Mouse (Mus musculus): Measurements from ENCODE around the gene Syne1.

The Syne1 gene

DNA sequence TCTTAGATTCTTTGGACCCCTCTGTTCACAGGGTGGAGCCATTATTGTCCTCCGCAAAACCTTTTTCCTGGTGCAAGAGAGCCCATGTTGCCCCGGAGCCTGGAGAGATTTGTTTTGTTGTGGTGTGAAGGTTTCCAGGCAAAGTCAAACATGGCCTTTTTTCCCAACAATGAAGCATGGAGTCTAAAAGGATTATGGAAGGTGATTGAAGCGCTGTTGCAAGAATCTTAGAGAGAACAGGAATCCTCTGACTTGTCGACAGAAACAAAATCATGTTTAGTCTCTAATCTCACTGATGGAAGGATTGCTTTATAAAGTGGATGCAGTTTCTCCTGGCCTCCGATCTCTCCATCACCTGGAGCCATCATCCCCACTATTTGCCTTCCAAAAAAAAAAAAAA, at the start of gene Syne1:
Gene Syne1, minus strand, starts transcription at position 101 of the 400 bp plus-strand sequence.
- no peak for DNase-seq (ENCODE audit: low read depth, low spot score)

DNA sequence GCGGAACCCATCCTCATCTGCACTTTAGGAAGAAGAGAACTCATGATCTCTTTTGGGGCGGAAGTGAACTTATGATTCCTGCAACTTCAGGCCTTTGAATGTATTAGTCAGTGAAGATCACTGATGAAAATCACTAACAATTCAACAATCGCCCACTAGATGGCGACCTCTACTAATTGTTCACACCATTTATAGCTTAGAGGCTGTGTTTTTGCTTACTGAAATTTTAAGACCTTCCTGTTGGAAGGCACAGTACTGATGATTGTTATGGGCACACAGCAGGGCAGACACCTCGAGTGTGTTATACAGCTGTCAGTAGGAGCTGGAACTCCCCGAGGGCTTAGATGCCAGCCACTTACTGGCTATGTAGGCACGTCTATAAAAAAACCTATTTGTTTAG, 48.8 kb upstream of the Syne1 start:
- peak; percentile 71 for DNase-seq (ENCODE audit: low read depth, low spot score)

DNA sequence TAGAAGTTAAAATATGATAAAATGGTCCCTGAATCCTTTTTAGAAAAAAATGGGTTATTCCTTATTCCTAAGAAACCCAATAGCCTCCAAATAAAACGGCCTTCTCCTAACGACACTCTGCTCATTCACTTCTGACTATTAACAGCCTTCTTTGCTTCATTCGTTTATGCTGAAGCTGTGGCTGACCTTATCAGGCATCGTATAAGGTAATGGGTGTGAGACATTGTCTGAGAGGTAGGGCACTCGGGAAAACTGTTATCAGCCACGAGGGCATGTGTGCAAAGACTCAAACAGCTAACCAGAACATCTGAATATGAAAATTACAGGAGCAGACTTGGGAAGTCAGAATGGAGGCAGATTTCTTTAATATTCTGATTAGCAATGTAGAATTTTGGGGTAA, 45.3 kb upstream of the Syne1 start:
- no peak for DNase-seq (ENCODE audit: low read depth, low spot score)

DNA sequence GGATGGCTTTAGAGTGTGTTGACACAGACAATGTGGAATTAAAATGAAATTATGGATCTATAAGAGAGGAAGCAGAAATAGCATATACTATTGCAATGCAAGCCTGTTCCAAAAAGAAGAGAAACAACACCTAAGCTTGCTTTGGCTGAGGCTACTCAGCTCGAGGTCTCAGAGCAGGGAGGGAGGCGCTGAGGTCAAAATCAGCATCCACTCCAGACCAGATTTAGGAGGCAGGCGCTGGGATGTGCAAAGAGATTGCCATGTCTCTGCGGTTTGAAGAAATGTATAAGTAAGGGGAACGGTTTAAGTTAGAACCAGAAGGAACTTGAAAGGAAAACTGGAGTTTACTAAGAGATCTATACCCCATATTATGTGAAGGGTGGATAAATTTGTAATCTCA, 43.2 kb upstream of the Syne1 start:
- no peak for DNase-seq (ENCODE audit: low read depth, low spot score)

DNA sequence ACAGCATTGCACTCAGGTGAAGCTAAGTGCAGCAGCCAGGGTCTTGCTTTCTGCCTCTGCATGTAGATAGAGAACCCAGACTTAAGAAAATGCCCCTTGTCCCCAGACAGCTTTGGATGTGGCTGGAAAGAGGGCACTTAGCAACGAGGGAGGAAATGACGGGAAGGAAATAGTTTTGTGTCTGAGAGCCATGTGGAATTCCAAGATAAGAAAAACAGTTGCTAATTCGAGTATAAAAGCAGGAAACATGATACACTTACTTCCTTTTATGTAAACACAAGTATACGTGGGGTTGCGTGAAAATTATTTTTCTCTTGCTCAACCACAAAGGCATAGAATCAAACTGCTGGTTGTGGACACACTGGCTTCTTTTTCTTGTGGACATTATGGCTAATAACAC, 42.2 kb upstream of the Syne1 start, which contains the start of gene Myct1:
Gene Myct1, plus strand, starts transcription at position 312 of the 400 bp plus-strand sequence.
- no peak for DNase-seq (ENCODE audit: low read depth, low spot score)

DNA sequence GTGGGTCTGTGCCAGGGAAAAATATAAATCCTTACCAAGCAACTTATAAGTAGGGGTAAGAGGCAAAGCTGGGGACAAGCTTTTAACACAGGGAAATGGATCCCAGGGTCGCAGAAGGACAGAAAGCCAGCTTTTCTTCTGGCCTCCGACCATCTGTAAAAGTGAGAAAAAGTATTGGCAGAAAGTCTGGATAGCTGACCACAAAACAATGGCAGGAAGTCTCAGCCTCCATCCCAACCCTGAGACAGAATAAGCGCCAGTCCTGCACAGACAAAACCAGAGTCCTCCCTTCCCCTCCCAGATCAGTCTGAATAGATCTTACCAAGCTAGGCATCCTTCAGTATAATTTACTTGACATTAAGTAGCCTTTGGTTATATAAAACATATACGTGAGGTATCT, 40.7 kb upstream of the Syne1 start:
- no peak for DNase-seq (ENCODE audit: low read depth, low spot score)

DNA sequence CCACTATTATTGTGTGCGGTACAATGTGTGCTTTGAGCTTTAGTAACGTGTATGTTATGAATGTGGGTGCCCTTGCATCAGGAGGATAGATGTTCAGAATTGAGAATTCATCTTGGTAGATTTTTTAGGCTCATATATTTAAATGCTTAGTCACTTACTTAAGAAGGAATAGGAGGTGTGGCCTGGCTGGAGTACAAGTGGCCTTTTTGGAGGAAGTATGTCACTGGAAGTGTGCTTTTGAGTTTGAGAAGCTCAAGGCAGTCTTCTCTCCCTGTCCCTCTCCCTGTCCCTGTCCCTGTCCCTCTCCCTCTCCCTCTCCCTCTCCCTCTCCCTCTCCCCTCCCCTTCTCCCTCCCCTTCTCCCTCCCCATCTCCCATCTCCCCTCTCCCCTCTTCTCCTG, 39.8 kb upstream of the Syne1 start:
- no peak for DNase-seq (ENCODE audit: low read depth, low spot score)

DNA sequence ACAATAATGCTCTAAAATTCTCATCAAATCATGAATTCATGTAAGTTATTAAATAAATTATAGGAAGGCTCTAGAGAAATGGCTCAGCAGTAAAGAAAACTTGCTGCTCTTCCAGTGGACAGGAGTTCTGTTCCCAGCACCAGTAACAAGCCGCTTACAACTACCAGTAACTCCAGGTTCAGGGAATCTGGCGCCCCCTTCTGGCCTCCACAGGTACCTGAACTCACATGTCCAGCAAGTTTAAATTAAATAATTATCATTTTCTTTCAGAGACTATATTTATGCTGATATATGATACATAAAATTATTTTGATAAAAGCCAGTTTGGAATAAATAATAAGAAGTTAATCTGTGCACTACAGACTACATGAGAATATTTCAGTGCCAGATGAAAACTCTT, 22.0 kb upstream of the Syne1 start:
- DNase-seq (ENCODE audit: low read depth, low spot score) = peak; percentile 30

DNA sequence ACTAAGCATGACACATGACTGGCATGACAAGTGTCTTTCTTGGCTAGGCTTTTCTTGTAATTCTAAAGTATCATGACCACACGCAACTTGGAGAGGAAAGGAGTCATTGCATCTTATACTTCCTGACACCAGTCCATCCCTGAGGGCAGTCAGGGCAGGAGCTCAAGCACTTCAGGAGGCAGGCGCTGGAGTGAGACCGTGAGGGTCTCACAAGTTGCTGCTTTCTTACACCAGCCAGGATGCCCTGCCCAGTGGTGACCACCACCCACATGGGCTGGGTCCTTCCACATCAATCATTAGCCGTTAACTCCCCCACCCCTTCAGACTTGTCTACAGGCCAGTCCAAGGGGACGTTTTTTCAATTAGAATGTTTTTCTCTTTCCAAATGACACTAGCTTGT, 20.1 kb upstream of the Syne1 start:
- no peak for DNase-seq (ENCODE audit: low read depth, low spot score)

DNA sequence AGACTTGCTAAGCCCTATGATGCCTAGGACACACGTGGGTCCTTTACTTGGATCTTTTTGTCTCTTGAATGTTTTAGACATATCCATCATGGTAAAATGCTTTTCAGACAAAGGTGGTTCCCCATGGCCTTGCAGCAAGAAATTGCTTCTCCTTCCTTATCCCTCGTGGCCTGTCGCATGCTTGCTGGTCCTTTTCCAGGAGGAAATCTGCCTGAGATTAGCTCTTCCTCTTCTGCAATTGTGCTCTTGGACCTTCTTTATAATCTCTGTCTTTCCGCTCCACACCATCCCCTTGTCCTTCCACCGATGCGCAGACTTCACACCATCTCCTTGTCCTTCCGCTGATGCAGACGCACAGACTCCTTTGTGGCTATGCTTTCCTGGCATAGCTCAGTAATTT, 18.8 kb upstream of the Syne1 start:
- no peak for DNase-seq (ENCODE audit: low read depth, low spot score)

DNA sequence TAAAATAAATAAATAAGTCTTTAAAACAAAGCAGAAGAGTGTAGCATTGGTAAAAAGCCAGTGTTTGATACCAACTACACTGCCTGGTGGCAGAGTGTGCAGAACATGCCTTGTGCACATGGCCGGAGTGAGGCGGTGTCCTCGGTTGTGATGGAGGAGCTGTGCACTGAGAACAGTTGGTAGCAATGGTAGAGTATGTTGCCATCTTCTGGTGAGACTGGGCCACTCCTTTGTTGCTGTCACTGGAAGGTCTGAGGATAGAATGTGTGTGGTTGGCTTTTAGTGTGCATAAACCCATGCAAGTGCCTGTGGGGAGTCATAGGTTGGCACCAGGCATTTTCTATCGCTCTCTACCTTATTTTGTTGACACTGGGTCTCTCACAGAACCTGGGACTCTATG, 17.7 kb upstream of the Syne1 start:
- no peak for DNase-seq (ENCODE audit: low read depth, low spot score)

DNA sequence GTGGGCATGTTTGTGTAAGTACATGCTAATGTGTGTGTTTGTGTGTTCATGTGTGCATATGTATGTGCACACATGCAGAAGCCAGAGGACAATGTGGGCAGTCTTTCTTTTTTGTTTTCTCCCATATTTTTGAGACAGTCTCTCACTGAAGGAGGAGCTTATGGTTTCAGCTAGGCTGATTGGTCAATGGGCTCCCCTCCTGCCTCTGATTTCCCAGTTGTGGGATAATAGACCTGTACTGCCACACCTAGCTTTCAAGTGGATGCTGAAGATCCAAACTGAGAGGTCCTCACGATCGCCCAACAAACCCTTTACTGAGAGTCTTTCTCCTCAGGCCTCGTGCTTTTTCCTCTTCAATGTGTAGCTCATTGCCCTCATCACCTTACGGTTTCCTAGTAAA, 10.4 kb upstream of the Syne1 start:
- no peak for DNase-seq (ENCODE audit: low read depth, low spot score)

DNA sequence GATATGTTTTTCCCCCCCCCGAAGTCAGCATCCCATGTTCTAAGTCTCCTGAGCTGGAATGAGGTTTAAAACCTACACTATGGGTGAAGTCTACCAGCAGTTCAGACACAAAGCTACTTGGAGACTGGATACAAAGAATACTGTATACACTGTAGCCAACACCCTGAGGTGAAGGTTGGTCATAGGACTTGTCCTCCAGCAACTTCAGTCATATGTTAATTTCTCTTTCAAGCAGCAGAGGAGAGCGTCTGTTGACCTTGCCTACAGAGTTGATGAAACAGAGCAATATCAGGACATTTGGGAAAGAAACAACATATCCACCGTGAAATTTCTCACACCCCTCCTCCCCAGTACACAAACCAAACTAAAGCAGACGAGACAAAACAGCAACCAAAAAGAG, 9.2 kb upstream of the Syne1 start:
- no peak for DNase-seq (ENCODE audit: low read depth, low spot score)

DNA sequence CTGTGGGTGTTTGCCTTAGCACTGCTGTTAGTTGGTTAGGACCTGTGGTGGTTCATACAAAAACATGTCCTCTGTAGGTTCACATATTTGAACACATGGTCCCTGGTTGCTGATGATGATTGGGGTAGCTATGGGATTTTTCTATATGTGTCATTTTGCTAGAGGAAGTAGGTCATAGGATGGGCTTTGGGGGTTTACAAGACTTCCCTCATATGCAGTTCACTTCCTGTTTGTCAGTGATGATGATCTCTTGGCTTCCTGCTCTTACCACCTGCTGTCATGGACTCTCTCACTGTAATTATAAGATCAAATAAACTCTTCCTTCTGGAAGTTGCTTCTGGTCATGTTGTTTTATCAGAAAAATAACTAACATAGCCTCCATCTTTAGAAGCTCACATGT, 7.5 kb upstream of the Syne1 start:
- DNase-seq (ENCODE audit: low read depth, low spot score) = no peak

DNA sequence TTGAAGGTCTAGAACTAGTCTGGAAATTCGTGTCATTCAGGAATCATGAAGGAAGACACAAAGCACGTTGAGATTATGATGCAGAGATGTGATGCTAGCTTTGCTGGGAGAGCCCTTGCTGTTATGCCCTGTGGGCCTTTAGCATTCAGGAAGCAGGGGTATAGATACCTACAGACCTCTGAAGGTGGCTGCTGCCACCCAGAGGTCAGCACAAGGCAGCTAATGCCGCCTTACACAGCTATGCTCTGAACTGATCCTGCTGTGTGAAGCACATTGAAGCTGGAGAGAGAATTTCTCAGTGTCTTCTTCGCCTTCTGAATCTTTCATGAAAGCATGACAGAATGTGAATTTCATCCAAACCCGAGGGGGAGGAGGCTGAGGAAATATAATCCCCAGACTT, 3.7 kb upstream of the Syne1 start:
- DNase-seq (ENCODE audit: low read depth, low spot score) = peak; percentile 60

DNA sequence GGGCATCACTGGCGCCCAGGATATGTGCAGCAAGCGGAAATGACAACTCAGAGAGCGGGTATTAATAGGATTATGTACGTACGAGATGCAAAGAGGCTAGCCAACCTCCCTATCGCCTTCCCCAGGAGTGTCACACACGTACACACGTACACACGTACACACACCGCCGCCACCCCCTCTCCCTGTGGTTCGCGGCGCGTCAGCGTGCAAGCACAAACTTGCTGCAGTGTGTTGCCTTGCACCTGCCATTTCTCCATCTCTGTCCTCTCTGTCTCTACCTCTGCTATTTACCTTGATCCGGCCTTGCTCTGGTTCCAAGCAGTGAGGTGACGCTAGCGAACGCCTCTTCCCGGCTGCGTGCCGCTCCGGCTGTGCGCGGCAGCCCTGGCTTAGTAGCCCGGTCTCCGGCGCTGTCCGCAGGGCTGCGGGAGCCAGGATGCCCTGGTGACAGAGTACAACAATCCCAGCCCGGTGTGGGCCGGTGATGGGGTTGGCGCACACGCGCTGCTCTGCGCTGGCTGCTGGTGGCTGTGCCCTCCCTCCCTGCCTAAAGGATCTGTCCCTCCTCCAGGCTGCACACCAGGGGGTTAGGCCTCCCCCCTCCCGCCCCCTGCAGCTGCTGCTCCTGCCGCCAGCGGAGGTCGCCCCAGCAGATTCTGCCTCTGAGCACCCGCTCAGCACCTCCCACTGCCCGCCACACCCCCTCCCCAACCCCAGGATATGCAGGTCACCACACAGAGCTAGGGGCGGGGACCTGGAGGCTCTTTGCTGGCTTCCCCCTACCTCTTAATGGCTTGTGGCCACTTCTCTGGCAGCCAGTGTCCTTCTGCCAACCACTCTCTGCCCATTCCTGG, 887 bp downstream of the Syne1 start:
- DNase-seq (ENCODE audit: low read depth, low spot score) = no peak

DNA sequence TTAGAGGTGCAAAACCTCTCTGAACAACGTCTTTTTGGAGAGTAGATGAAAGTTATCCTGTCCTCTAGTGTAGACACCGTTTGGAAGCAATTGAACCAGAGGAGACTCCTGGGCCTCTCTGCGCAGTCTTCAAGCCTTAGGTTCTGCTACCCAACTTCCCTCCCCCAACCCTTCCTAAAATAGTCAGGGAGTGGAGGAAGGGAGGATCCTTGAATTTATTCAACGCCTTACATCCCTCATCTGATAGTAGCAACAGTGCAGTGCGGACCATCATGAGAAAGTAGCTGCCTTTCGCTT, 1.5 kb downstream of the Syne1 start:
- no peak for DNase-seq (ENCODE audit: low read depth, low spot score)

DNA sequence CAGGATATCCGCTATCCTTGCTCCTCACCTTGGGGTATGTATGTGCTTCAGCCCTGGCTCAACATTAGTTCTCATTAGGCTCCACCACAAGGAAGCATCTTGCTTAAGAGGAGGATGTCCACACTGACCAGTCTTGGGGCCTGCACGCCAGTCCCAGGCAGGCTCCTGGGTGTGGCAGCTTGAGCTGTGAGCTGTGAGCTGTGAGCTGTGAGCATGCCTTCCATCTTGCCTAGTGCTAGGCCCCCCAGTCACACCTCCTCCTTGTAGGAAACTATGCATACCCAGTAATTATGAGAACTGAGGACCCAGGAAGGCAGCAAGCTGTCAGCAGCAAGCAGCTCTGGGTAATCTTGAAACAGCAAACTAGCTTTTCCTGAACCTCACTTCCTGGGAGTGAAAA, 2.6 kb downstream of the Syne1 start:
- DNase-seq (ENCODE audit: low read depth, low spot score) = no peak

DNA sequence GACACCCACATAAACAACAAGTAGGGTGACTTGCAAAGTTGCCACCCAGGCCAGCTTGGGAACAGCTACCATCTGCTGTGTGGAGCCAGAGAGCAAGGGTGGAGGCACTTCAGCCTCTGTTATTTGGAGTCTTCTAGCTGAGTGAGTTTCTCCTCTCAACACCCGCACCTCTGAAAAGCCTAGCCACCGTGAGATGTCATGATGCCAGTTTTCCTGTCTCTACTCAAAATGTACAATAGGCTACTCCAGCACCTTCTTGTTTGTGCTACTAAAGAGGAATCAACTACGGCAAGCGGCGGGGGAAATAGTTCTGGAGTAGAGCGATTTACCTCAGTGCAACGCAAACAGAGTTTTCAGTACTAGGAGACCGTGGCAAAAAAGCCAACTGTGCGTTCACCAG, 3.5 kb downstream of the Syne1 start:
- no peak for DNase-seq (ENCODE audit: low read depth, low spot score)

DNA sequence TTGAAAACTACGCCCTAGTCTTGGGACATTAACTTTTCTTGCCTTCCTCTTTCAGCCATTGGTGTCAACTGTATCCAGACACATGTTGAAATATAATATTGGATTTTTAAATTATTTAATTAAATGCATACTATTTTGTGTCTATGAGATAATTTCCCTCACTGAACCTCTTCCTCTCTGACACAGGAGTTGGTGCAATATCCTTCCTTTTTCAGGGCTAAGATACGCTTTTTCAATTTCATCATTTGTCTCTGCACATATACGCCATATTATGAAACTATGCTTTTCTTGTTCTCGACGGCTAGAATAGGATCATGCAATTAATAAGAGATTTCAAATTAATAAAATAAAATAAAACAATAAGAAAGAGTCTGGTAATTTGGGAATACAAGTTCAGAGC, 4.9 kb downstream of the Syne1 start:
- no peak for DNase-seq (ENCODE audit: low read depth, low spot score)

DNA sequence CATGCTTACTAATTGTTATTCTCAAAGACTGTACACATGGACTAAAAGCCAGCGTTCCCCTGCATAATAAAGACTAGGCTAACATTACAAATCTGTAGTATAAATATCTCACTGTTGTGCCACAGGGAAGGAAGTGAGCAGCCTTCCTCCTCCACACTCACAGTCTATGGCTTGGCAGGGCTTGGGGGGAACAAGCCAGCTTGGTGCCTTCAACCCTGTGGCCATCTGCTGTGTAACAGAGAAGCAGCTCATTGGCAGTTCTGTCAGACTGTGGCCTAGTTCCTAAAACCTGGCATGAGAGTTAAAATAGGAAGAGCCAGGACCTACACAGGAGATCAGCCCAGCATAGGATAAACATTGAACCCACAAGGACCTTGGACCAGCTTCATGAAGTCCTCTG, 23.0 kb downstream of the Syne1 start:
- DNase-seq (ENCODE audit: low read depth, low spot score) = peak; percentile 36

DNA sequence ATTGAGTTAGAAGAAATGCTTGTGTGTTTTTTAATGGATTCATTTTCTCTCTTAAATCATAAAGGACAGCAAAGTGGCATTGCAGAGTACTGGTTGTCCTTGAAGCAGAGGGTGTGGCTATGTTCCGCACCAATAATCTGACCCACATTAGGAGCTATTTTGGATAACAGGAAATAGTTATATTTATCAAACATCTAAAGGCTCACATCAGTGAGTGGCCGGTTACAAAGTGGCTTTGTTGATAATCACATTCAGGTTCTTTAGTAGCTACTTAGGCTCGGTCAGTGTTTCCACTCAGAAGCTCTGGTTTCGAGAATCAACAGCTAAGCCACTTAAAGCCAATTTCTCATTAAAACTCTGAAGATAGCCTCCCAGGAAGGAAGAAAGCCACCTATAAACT, 23.6 kb downstream of the Syne1 start:
- peak; percentile 66 for DNase-seq (ENCODE audit: low read depth, low spot score)

DNA sequence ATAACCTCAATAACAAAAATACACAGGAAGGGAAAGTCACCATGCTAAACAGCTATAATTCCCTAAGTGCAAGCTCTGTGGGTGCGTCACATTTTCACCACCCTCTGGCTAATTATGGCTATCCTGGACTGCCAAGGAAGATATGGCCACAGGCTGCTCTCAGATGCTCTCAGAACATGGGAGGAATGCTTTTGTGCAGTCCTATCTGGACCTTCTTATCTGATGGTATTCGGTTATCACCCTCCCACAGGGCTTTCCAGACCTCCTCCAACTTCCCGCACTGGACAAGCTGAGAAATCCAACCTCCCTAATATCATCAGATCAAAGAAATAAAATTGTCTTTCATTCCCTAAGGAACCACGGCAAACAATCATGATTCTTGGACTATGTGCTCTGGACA, 28.4 kb downstream of the Syne1 start:
- no peak for DNase-seq (ENCODE audit: low read depth, low spot score)

DNA sequence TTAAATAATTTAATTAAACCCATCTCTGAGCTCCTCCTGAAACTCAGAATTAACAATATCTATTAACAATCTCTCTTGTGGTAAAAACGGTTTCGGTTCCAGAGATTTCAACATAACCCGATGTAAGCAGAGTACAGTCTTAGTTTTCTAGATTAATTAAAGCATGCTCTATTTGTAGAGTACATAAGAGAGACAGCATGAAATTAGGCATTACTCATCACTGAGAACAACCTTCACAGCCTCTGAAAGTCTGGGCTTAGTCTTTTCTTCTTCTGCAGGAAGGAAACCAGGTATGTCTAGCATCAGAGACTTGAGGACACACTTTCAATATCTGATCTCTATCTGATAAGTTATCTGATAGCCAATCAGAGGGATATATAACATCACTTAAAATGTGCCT, 29.0 kb downstream of the Syne1 start:
- no peak for DNase-seq (ENCODE audit: low read depth, low spot score)
